In the genomic region with DNA sequence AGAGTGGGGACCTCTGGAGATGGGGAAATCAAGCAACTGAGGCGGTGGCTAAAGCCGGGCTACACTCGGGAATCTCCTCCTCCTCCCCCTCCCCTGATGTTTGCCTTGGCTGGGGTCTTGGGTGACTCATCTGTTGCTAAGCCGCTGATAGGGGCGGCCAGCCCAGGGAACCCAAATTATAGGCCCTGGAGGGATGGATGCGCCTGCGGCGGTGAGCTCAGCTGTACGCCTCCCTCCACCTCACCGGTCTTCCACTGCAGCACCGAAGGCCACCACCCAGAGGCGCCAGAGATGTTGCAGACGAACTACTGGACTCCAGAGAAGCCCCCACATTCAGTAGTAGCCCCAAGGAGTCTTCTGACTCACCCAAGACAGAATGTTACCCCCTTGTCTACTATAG, we compare ENCODE assay signal across 9 mouse cellular contexts. TPM values are rescaled to one million over a fixed set of nuclear protein-coding genes. Genes with fewer than 3 reads are reported as not detected.
A peak's percentile ranks its signal among the peaks of the same experiment; 100 is the strongest.
DNase-seq lines count a peak whose midpoint lies in the region; ATAC-seq and TF ChIP-seq lines count a peak whose summit lies in the region.
"Had no signal": no experiment of that assay in that cellular context is flagged by ENCODE, and none has a peak within 500 bp of the region (broad histone marks: within the 10 kb centered on the region; RNA-seq: fewer than 3 reads in every experiment).

No protein-coding gene starts in this region.

- peaks cover 64% of the 10 kb centered on the region for H3K27me3 ChIP-seq in liver, postnatal 0 days (ENCODE audit: insufficient read depth, low read length)

- TF ChIP-seq CTCF in liver, postnatal 0 days (IDR thresholded peaks at IDR 0.05; ENCODE audit: low read depth): 0 out of 2 replicates have a peak, but pooled peaks have one; percentile 5

- 0 out of 2 replicates have a peak, but pooled peaks cover under 1% of the 10 kb centered on the region for H3K9me3 ChIP-seq in liver, postnatal 0 days (ENCODE audit: low read length)
- H3K9me3 ChIP-seq: heart, embryonic 15.5 days had no signal

- no peak overlapping the region for H3K9ac ChIP-seq in liver, postnatal 0 days (replicated peaks)
- H3K9ac ChIP-seq: heart, embryonic 15.5 days; lung, embryonic 15.5 days had no signal

- no peak overlapping the region for H3K4me2 ChIP-seq in liver, postnatal 0 days (ENCODE audit: low read depth, low read length)
- H3K4me2 ChIP-seq: heart, embryonic 15.5 days; lung, embryonic 15.5 days had no signal

- TF ChIP-seq EP300 in liver, postnatal 0 days (IDR thresholded peaks at IDR 0.05; ENCODE audit: low read depth): no peak

- ATAC-seq in liver, postnatal 0 days: no peak

- DNase-seq in liver, postnatal 0 days: no peak
- DNase-seq in liver (no peak), ZHBTc4 (ENCODE audit: low read depth, low spot score) (peak; percentile 58)
- peak; percentile 57 for DNase-seq in gastrocnemius, postnatal 25 days
- DNase-seq in lung, postnatal 36 days: peak; percentile 23
- DNase-seq in right cerebral cortex, postnatal 36 days (ENCODE audit: low spot score in 2 of 2): no peak
- no peak for DNase-seq in layer of hippocampus, adult 9-10 months (ENCODE audit: low spot score)

- no peaks in the 10 kb centered on the region for H3K36me3 ChIP-seq in liver, postnatal 0 days (replicated peaks; ENCODE audit: insufficient read depth, low read length)
- H3K36me3 ChIP-seq: heart, embryonic 15.5 days; lung, embryonic 15.5 days had no signal

- H3K4me1 ChIP-seq in liver, postnatal 0 days (ENCODE audit: insufficient read depth): peaks cover 15% of the 10 kb centered on the region

- WGBS in liver, postnatal 0 days (ENCODE audit: insufficient replicate concordance): 8% methylated on average over 13 of the region's 13 CpGs

- H3K4me3 ChIP-seq in liver, postnatal 0 days (ENCODE audit: low read depth, low read length): no peak overlapping the region
- H3K4me3 ChIP-seq: heart, embryonic 15.5 days; lung, embryonic 15.5 days had no signal

- no peak overlapping the region for H3K27ac ChIP-seq in liver, postnatal 0 days (ENCODE audit: low read depth)
- H3K27ac ChIP-seq: heart, embryonic 15.5 days; lung, embryonic 15.5 days had no signal

RNA-seq across cellular contexts. Expression of a gene that starts 2.6 kb away (rescaled TPM):
- 0.04 and 0.08 TPM in 2 replicates for polyA plus RNA-seq in liver, postnatal 0 days (2015; fragmentation: Nextera tagmentation; extraction: Ambion mirVana)
- total RNA-seq in gastrocnemius, postnatal 25 days (2021): 1 to 10 TPM in 1 of 2 experiments, under 1 TPM in 1; 0.79 to 1.7 TPM
- polyA plus RNA-seq: heart, embryonic 15.5 days had no signal

RNA-seq across cellular contexts. Expression of a gene that starts 9.1 kb away (rescaled TPM):
- polyA plus RNA-seq in liver, postnatal 0 days (2015; fragmentation: Nextera tagmentation; extraction: Ambion mirVana): not detected in 2 replicates
- not detected for total RNA-seq in gastrocnemius, postnatal 25 days (2021)
- polyA plus RNA-seq: heart, embryonic 15.5 days; lung, embryonic 15.5 days had no signal

RNA-seq across cellular contexts. Expression of a gene that starts 17.6 kb away (rescaled TPM):
- 9.6 and 10.4 TPM in 2 replicates for polyA plus RNA-seq in liver, postnatal 0 days (2015; fragmentation: Nextera tagmentation; extraction: Ambion mirVana)
- 10 to 100 TPM in 1 of 2 experiments, 1 to 10 TPM in 1; 8.3 to 10.4 TPM for total RNA-seq in gastrocnemius, postnatal 25 days (2021)

RNA-seq across cellular contexts. Expression of a gene that starts 28.7 kb away (rescaled TPM):
- not detected in 2 replicates for polyA plus RNA-seq in liver, postnatal 0 days (2015; fragmentation: Nextera tagmentation; extraction: Ambion mirVana)
- total RNA-seq in gastrocnemius, postnatal 25 days (2021): under 1 TPM; 0.38 to 0.74 TPM

RNA-seq across cellular contexts. Expression of a gene that starts 50.7 kb away (rescaled TPM):
- polyA plus RNA-seq in liver, postnatal 0 days (2015; fragmentation: Nextera tagmentation; extraction: Ambion mirVana): 42.0 and 47.4 TPM in 2 replicates
- 10 to 100 TPM; 43.6 to 43.9 TPM for total RNA-seq in gastrocnemius, postnatal 25 days (2021)

Comparison
In these comparisons a context has a peak if more than half of its experiments do, and no peak if none do; other contexts are left out.
1. DNase-seq: peak in ZHBTc4 (single experiment), gastrocnemius, postnatal 25 days (single experiment) and lung, postnatal 36 days (single experiment); none in liver, postnatal 0 days (single experiment), liver (single experiment), right cerebral cortex, postnatal 36 days (0 of 2) and layer of hippocampus, adult 9-10 months (single experiment).